Comparison of ENCODE assay signal across 44 mouse cellular contexts in the genomic region with DNA sequence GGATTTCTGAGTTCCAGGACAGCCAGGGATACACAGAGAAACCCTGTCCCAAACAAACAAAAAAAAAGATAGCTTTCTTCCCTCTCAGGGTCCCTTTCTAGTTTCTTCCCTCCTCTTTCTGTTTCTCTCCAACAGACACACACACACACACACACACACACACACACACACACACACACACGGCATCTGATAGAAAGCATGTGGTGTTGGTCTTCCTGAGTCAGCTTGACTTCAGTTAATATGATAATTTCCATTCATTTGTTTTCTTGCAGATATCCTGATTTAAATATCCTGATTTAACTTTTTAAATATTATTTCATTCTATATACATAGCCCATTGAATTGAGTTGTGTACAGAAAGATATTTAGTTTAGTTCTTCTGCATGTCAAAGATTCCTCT. TPM values are rescaled to one million over a fixed set of nuclear protein-coding genes. Genes with fewer than 3 reads are reported as not detected.
"Had no signal": no experiment of that assay in that cellular context is flagged by ENCODE, and none has a peak within 500 bp of the region (broad histone marks: within the 10 kb centered on the region; RNA-seq: fewer than 3 reads in every experiment).

No protein-coding gene starts in this region.

- H3K27ac ChIP-seq: limb, embryonic 10.5 days; limb, embryonic 12.5 days; limb, embryonic 13.5 days; limb, embryonic 15.5 days; liver, embryonic 12.5 days; liver, embryonic 13.5 days; liver, embryonic 14.5 days; liver, embryonic 15.5 days; lung, embryonic 15.5 days; macrophage; midbrain, embryonic 10.5 days; midbrain, embryonic 12.5 days; midbrain, embryonic 13.5 days; midbrain, embryonic 15.5 days; neural tube, embryonic 12.5 days had no signal

- H3K4me2 ChIP-seq: limb, embryonic 12.5 days; limb, embryonic 13.5 days; limb, embryonic 15.5 days; liver, embryonic 11.5 days; liver, embryonic 12.5 days; liver, embryonic 13.5 days; liver, embryonic 15.5 days; lung, embryonic 14.5 days; lung, embryonic 15.5 days; midbrain, embryonic 11.5 days; midbrain, embryonic 12.5 days; midbrain, embryonic 13.5 days; midbrain, embryonic 15.5 days; neural tube, embryonic 12.5 days had no signal

- H3K9me3 ChIP-seq: limb, embryonic 10.5 days; limb, embryonic 12.5 days; limb, embryonic 13.5 days; limb, embryonic 15.5 days; liver, embryonic 12.5 days; liver, embryonic 13.5 days; liver, embryonic 15.5 days; lung, embryonic 15.5 days; midbrain, embryonic 10.5 days; midbrain, embryonic 12.5 days; midbrain, embryonic 13.5 days; midbrain, embryonic 15.5 days; neural tube, embryonic 12.5 days had no signal

- H3K27me3 ChIP-seq: limb, embryonic 12.5 days; limb, embryonic 13.5 days; limb, embryonic 15.5 days; liver, embryonic 12.5 days; liver, embryonic 13.5 days; liver, embryonic 15.5 days; lung, embryonic 15.5 days; megakaryocyte, embryonic 14.5 days; midbrain, embryonic 12.5 days; midbrain, embryonic 13.5 days; midbrain, embryonic 15.5 days; neural tube, embryonic 12.5 days had no signal

- ATAC-seq: liver, postnatal 0 days; lung, postnatal 0 days; midbrain, embryonic 13.5 days; midbrain, embryonic 15.5 days; midbrain, embryonic 16.5 days had no signal

- H3K4me3 ChIP-seq: limb, embryonic 10.5 days; limb, embryonic 12.5 days; limb, embryonic 13.5 days; limb, embryonic 15.5 days; liver, embryonic 12.5 days; liver, embryonic 13.5 days; liver, embryonic 15.5 days; lung, embryonic 15.5 days; midbrain, embryonic 10.5 days; midbrain, embryonic 12.5 days; midbrain, embryonic 13.5 days; midbrain, embryonic 15.5 days; myocyte; neural tube, embryonic 12.5 days had no signal

- DNase-seq: left cerebral cortex, postnatal 4 days; liver; liver, embryonic 13.5 days; liver, postnatal 0 days; lung, adult 18-20 months; lung, adult 2 months; lung, embryonic 14.5 days; lung, postnatal 10 days; lung, postnatal 14 days; lung, postnatal 36 days; lung, postnatal 4 days had no signal

- H3K4me1 ChIP-seq: limb, embryonic 10.5 days; limb, embryonic 12.5 days; limb, embryonic 13.5 days; lung, embryonic 15.5 days; midbrain, embryonic 10.5 days; midbrain, embryonic 12.5 days; midbrain, embryonic 13.5 days; midbrain, embryonic 15.5 days; neural tube, embryonic 12.5 days had no signal

- H3K9ac ChIP-seq: limb, embryonic 12.5 days; limb, embryonic 13.5 days; limb, embryonic 15.5 days; liver, embryonic 12.5 days; liver, embryonic 13.5 days; liver, embryonic 14.5 days; liver, embryonic 15.5 days; liver, postnatal 0 days; lung, embryonic 14.5 days; lung, embryonic 15.5 days; midbrain, embryonic 12.5 days; midbrain, embryonic 13.5 days; midbrain, embryonic 15.5 days; neural tube, embryonic 12.5 days had no signal

RNA-seq across cellular contexts. Expression of a gene that starts 28.7 kb away (rescaled TPM):
- total RNA-seq: left cerebral cortex, postnatal 14 days; left cerebral cortex, postnatal 25 days; left cerebral cortex, postnatal 36 days; left cerebral cortex, postnatal 4 days; liver, adult 2 months; megakaryocyte progenitor cell, adult 5-6 weeks; megakaryocyte, adult 5-6 weeks; megakaryocyte-erythroid progenitor cell, adult 5-6 weeks; midbrain, postnatal 0 days; monocyte, adult 5-6 weeks had no signal
- polyA plus RNA-seq: limb, embryonic 10.5 days; limb, embryonic 12.5 days; limb, embryonic 13.5 days; limb, embryonic 14.5 days; limb, embryonic 15.5 days; liver, adult 2 months; liver, embryonic 11.5 days; liver, embryonic 12.5 days; liver, embryonic 13.5 days; liver, embryonic 14.5 days; liver, embryonic 15.5 days; liver, embryonic 16.5 days; liver, postnatal 0 days; lung, adult 2 months; lung, embryonic 14.5 days; lung, embryonic 15.5 days; lung, embryonic 16.5 days; lung, postnatal 0 days; macrophage; midbrain, embryonic 12.5 days; myocyte; neural tube, embryonic 11.5 days; neural tube, embryonic 12.5 days had no signal
